Mouse (Mus musculus) granulocyte monocyte progenitor cell, adult 5-6 weeks (primary cell): ENCODE data around the gene 1700025B11Rik. TPM values are rescaled to one million over a fixed set of nuclear protein-coding genes. Genes with fewer than 3 reads are reported as not detected.
"Not testable (repeated sequence)": the region's sequence is repeated elsewhere in the genome, so short reads cannot be mapped to it uniquely, and the experiment has no call there.

Experiments used
- ATAC-seq: replicated peaks from 2 replicates; pipeline ENCODE4 v1.8.0; 2016; ENCODE audit warnings: mild to moderate bottlenecking, moderate TSS enrichment, inconsistent platforms; ENCODE audit not compliant: poor library complexity, severe bottlenecking
- total RNA-seq, 2 experiments: library from RNA; stranded (forward) in 1 of 2; stranded (reverse) in 1 of 2; fragments of 200-712, 200-1000 nt in 1 of 2; fragments of >200 nt in 1 of 2; fragmentation: Nextera tagmentation in 1 of 2; gene quantifications; 2 replicates each; pipeline ENCODE4 v1.2.3; 2014 to 2017

The 1700025B11Rik gene
- not detected in 2 replicates for total RNA-seq (2014; fragmentation: Nextera tagmentation)
- total RNA-seq (2017) = not detected in 2 replicates

GRCm38 (mm10) chr15:77561792-77562191 is at the start of gene 1700025B11Rik:
Gene 1700025B11Rik (minus strand): TSS chr15:77561892.
- ATAC-seq = no peak

DNA sequence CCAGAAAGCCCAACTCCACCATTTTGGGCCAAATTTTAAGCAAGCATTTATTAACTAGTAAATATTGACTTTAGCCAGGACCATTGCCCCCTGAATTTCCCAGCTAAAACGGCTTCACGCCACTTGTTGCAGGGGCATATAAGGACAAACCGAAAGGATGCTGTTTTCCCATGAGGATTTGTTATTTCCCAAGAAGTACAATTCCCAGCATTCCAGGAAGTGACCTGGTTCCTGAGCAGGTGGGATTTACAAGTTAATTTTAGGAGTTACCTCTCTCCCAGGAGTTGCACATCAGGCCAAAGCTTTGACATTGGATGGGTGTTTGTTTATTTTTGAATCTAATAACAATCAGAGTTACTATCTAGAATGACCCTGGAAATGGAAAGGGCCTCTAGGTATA is 44.4 kb upstream of the 1700025B11Rik start:
- no peak for ATAC-seq

DNA sequence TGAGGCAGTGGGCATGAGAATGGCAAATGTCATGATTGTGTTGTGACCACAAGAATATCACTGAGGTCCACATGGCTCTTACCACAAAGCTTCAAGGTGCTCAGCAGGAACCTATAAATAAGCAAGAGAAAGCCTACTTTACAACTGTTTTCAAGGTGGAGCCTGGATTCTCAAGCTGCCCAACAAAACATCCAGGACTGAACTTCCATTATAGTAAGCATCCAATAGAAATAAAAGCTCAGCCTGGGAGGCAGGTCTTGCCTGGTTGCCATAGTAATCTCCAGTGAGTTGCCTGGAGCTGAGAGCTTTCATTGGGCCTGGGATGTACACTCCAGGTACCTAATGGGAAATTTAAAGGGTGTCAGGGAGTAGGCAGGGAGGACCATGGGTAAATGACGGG is 37.3 kb upstream of the 1700025B11Rik start, which contains the start of gene Gm36245:
Gene Gm36245 (plus strand): TSS at position 301 of the 400 bp plus-strand sequence.
- no peak for ATAC-seq

- no peak for ATAC-seq
Observed at GRCm38 (mm10) chr15:77598429-77598828, 36.7 kb upstream of the 1700025B11Rik start.

- no peak for ATAC-seq
Observed at GRCm38 (mm10) chr15:77595961-77596360, 34.3 kb upstream of the 1700025B11Rik start, which contains the start of gene Apol10b. Gene Apol10b (minus strand): TSS chr15:77596125.

DNA sequence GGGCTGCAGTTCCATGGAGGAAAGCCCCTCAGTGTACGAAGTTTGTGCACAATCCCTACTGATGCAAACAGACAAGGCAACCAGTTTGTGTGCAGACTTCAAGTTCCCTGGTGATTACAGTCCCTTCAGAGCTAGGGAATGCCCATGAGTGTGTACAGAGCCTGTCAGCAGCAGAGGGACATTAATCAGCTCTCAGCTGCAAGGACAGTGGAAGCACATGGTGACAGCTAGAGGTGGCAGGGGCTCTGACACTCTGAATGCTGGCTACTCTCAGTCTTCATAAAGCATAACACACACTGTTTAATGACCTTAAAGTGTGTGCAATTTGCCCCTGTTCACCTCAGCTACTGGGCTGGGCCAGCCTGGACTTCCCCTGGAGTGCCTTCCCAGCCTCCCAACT is 31.9 kb upstream of the 1700025B11Rik start:
- no peak for ATAC-seq

DNA sequence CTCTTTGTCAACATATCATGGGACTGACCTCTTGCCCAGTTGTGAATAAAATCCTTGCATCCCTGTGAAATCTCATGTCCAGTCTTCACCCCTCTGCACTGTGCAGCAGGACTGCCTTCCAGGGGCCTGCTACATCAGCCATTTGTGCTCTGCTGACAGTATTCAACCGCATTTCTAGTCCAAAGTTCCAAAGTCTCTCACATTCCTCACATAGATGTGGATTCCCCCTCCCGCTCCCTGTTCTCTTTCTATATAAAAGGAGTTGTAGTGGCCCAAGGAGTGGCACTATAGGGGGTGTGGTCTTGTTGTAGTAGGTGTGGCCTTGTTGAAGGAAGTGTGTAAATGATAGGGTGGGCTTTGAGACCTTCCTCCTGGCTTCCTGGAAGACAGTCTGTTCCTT is 29.2 kb upstream of the 1700025B11Rik start:
- no peak for ATAC-seq

DNA sequence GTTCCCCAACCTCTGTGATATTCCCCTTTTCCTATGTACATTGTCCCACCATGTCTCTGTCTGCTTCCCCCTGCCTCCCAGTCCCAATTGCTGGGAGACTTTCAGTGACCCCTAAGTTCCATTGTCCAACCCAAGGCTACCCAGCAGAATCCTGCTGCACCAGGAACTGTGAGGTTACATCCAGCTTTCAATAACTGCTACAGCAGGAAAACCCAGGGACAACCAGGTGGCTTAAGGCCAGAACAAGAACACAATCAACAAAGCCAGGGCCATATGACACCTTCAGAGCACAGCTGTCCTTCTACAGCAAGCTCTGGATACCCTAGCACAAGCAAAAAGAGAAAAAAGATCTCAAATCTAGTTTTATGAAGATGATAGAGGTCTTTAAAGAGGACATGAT is 27.3 kb upstream of the 1700025B11Rik start:
- ATAC-seq = no peak

DNA sequence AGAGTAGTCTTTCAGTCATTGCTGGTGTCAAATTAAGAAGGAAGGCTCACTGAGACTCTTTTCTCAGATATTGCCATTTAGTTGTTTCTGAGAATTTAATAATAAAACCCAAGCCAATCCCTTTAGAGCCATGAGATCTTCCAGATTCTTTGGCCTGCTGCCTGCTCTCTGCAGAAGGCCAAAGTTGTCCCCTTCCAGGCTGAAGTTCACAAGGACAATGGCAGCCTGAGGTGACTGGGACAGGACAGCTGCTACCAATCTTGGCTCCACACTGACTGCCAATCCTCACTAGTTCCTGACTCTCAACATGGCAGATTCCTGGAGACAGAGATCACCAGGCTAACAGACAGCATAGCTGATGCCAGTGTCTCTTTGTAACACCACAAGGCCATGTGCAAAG is 25.3 kb upstream of the 1700025B11Rik start:
- no peak for ATAC-seq

GRCm38 (mm10) chr15:77581681-77582080 is 20.0 kb upstream of the 1700025B11Rik start:
- ATAC-seq = no peak

DNA sequence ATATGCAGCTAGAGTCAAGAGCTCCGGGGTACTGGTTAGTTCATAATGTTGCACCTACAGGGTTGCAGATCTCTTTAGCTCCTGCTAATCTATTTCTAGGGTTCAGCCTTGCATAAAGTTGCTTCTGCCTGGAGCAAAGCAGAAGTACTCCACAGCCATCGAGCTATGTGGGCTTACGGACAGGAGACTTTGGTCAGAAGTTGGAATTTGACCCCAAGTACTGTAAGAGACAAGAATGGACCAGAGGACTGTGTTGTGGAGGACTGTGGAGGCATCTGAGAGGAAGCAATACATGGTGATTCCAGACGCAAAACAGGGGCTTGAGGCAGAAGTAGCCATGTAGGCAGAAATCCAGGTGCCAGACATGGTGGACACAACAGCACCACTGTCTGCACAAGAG is 17.6 kb upstream of the 1700025B11Rik start:
- no peak for ATAC-seq

GRCm38 (mm10) chr15:77578801-77579200 is 17.1 kb upstream of the 1700025B11Rik start:
- no peak for ATAC-seq

- no peak for ATAC-seq
Observed at GRCm38 (mm10) chr15:77563219-77563618, 1.5 kb upstream of the 1700025B11Rik start.

- ATAC-seq = not testable (repeated sequence)
Observed at GRCm38 (mm10) chr15:77539221-77539620, 22.5 kb downstream of the 1700025B11Rik start.

DNA sequence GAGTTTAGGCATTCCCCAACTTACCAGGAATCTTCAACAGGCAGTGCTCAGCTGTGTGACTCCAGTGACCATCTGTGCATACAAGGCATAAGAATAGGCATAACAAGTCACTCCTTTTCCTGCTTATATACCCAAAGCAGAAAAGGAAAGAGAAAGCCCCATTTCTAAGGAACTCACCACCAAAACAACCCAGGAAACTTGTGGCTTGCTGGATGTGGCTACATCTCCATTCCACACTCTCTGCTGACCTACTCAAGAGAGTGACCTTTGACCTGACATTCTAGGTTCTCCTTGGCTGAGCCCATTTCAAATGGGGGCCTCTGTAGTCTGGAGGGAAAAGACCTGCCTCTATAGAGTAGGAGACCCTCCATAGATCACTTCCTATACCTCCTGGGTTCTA is 28.5 kb downstream of the 1700025B11Rik start, which contains the start of gene Apol7c:
Gene Apol7c (minus strand): TSS at position 101 of the 400 bp plus-strand sequence.
- ATAC-seq = no peak

GRCm38 (mm10) chr15:77523186-77523843 is 38.4 kb downstream of the 1700025B11Rik start:
- not testable (repeated sequence) for ATAC-seq

DNA sequence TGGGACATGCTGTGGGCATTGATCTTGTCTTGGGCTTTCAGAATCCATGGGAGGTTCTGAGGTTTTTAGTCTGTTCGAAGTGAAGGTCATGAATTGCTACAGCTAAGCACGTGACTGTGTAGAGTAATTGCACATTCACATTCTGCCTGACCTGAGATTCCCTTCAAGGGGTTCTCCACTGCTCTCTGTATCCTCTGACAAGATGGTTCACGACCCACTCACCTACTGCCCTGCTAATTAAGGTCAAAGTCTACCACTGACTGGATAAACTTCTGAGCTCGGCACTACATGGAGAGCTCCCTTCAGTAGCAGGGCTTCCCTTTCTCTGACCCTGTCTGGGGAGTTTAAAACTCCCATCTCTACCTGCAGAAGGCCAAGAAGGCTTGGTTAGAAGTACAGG is 41.1 kb downstream of the 1700025B11Rik start:
- ATAC-seq = not testable (repeated sequence)

Other genes with a start within 250 kb of the 1700025B11Rik start
- not detected in 2 replicates for gene Apol7a, start 162.8 kb downstream of the 1700025B11Rik start, total RNA-seq (2014; fragmentation: Nextera tagmentation)
- not detected in 2 replicates for gene Apol7a, start 162.8 kb downstream of the 1700025B11Rik start, total RNA-seq (2017)
- not detected in 2 replicates for gene Apol9a, start 150.8 kb downstream of the 1700025B11Rik start, total RNA-seq (2014; fragmentation: Nextera tagmentation)
- not detected in 2 replicates for gene Apol9a, start 150.8 kb downstream of the 1700025B11Rik start, total RNA-seq (2017)
- gene Apol7b, start 114.4 kb downstream of the 1700025B11Rik start, total RNA-seq (2014; fragmentation: Nextera tagmentation) = not detected in 2 replicates
- gene Apol7b, start 114.4 kb downstream of the 1700025B11Rik start, total RNA-seq (2017) = not detected in 2 replicates
- gene Apol10a, start 84.8 kb downstream of the 1700025B11Rik start, total RNA-seq (2014; fragmentation: Nextera tagmentation) = not detected in 2 replicates
- not detected in 2 replicates for gene Apol10a, start 84.8 kb downstream of the 1700025B11Rik start, total RNA-seq (2017)
- gene Apol11a, start 53.6 kb downstream of the 1700025B11Rik start, total RNA-seq (2014; fragmentation: Nextera tagmentation) = not detected in 2 replicates
- not detected in 2 replicates for gene Apol11a, start 53.6 kb downstream of the 1700025B11Rik start, total RNA-seq (2017)
- gene Apol7c, start 28.6 kb downstream of the 1700025B11Rik start, total RNA-seq (2014; fragmentation: Nextera tagmentation) = not detected in 2 replicates
- gene Apol7c, start 28.6 kb downstream of the 1700025B11Rik start, total RNA-seq (2017) = 0.57 TPM in 1 of 2 replicates, not detected in the other
- gene Apol10b, start 34.2 kb upstream of the 1700025B11Rik start, total RNA-seq (2014; fragmentation: Nextera tagmentation) = not detected in 2 replicates
- gene Apol10b, start 34.2 kb upstream of the 1700025B11Rik start, total RNA-seq (2017) = not detected in 2 replicates
- gene Gm36245, start 37.4 kb upstream of the 1700025B11Rik start, total RNA-seq (2014; fragmentation: Nextera tagmentation) = not detected in 2 replicates
- not detected in 2 replicates for gene Gm36245, start 37.4 kb upstream of the 1700025B11Rik start, total RNA-seq (2017)
- gene Apol11b, start 81.4 kb upstream of the 1700025B11Rik start, total RNA-seq (2014; fragmentation: Nextera tagmentation) = not detected in 2 replicates
- gene Apol11b, start 81.4 kb upstream of the 1700025B11Rik start, total RNA-seq (2017) = not detected in 2 replicates
- gene Apol7e, start 137.0 kb upstream of the 1700025B11Rik start, total RNA-seq (2014; fragmentation: Nextera tagmentation) = not detected in 2 replicates
- 1.4 TPM in 1 of 2 replicates, not detected in the other for gene Apol7e, start 137.0 kb upstream of the 1700025B11Rik start, total RNA-seq (2017)
- gene Apol9b, start 167.1 kb upstream of the 1700025B11Rik start, total RNA-seq (2014; fragmentation: Nextera tagmentation) = not detected in 2 replicates
- gene Apol9b, start 167.1 kb upstream of the 1700025B11Rik start, total RNA-seq (2017) = not detected in 2 replicates
- not detected in 2 replicates for gene Apol8, start 195.1 kb upstream of the 1700025B11Rik start, total RNA-seq (2014; fragmentation: Nextera tagmentation)
- gene Apol8, start 195.1 kb upstream of the 1700025B11Rik start, total RNA-seq (2017) = 0.04 TPM in 1 of 2 replicates, not detected in the other